Mouse (Mus musculus): ENCODE measurements around the gene Sik3.
A peak's percentile ranks its signal among the peaks of the same experiment; 100 is the strongest.

DNA sequence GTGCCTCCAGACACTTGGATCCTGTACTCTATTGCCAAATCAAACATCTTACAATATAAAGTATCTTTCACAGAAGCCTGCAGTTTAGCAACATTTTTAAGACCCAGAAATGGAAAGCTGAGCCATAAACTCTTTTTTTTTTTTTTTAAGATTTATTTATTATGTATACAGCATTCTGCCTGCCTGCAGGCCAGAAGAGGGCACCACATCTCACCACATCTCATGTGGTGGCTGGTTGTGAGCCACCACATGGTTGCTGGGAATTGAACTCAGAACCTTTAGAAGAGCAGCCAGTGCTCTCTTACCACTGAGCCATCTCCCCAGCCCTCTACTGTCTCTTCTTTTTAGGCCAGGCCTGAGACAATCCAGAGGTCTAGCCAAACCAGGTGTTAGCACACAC, 31.3 kb upstream of the Sik3 start:
- peak; percentile 40 for TF ChIP-seq CTCF (IDR thresholded peaks at IDR 0.05; ENCODE audit: low read depth)
- TF ChIP-seq EP300 (IDR thresholded peaks at IDR 0.05; ENCODE audit: low read depth) = no peak

All from liver, postnatal 0 days (tissue).